Mouse (Mus musculus) neural tube, postnatal 0 days (tissue): ENCODE results near the gene Prkcsh. TPM values are rescaled to one million over a fixed set of nuclear protein-coding genes. Genes with fewer than 3 reads are reported as not detected.

Experiments
- polyA plus RNA-seq: library from polyadenylated mRNA; unstranded; fragments of >200 nt; fragmentation: Nextera tagmentation; extraction: Ambion mirVana; gene quantifications from 2 replicates; pipeline ENCODE4 v1.2.1, GENCODE M21; 2015

Gene Prkcsh
- polyA plus RNA-seq = 70.2 and 80.7 TPM in 2 replicates

DNA sequence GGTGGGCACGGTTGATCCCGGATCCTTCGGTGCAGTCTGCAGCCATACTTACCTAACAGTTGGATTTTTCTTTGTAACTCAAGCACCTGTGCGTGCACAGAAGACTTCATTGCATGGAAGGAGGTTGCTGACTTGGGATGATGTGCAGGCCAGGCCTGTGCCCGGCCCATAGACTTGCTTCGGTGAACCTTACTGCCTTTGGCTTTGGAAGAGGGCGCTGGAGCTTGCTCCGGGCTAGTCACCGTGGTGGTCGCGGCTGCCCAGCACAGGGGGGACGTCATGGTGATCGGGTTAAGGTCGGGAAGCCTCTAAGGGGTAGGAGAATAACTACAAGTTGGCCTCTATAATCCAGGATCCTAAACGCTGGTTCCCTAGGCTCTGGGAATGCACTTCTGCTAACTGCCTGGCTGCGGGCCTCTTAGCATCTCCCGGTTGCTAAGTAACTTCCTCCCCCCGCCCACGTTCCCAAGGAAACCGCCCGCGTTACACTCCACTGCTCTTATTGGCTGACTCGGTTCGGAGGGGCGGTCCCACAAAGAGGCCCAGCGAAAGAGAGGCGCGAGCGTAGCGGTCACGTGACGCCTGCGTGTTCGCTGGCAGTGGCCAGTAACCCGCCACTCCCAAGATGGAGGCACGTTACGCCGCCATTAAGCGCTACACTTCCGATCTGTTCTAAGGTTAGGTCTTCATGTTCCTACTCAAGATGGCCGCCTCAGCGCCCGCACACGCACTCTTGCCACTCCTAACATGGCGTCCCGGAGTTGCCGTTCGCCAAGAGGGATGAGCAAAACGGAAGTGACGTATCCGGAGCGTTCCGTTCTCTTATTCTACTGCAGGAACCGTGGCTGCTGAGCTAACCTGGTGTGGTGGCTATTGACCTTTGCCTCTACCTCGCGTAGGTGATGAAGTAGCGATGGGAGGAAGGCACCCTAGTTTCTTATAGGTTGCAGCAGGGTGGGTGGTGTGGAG lies at the start of gene Prkcsh, which contains the start of gene Ccdc151:
Gene Prkcsh, plus strand, starts transcription at position 613 of the 969 bp plus-strand sequence.
Gene Ccdc151, minus strand, starts transcription at position 441 of the 969 bp plus-strand sequence.

GRCm38 (mm10) chr9:21955570-21956281 lies 46.9 kb upstream of the Prkcsh start, which contains the start of gene Swsap1:
Gene Swsap1, plus strand, starts transcription at chr9:21955755.

GRCm38 (mm10) chr9:21963417-21963816 lies 39.2 kb upstream of the Prkcsh start, which contains the start of gene Epor:
Gene Epor, minus strand, starts transcription at chr9:21963506.

GRCm38 (mm10) chr9:21989230-21990110 lies 13.1 kb upstream of the Prkcsh start, which contains the start of gene Rgl3:
Gene Rgl3, minus strand, starts transcription at chr9:21989446.

DNA sequence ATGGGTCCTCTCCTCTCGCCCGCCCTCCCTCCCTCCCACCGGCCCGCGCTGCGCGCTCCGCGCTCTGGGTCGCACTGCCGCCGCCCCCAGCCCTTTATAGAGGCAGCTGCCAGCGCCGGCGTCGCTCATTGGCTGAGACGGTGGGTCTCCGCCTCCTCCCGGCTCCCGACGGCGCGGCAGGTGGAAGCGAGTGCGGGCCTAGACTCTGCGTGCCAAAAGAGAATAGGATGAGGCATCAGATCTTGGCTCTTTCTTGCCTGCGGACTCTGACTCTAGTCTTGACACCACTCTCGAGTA lies 49.3 kb downstream of the Prkcsh start, which contains the start of gene Elavl3:
Gene Elavl3, minus strand, starts transcription at position 66 of the 297 bp plus-strand sequence.

Other genes with a start within 250 kb of the Prkcsh start
- 11.5 and 14.8 TPM in 2 replicates for gene Spc24, start 242.5 kb upstream of the Prkcsh start, polyA plus RNA-seq
- 3.9 and 4.1 TPM in 2 replicates for gene Kank2, start 204.1 kb upstream of the Prkcsh start, polyA plus RNA-seq
- 0.83 and 0.90 TPM in 2 replicates for gene Angptl8, start 167.3 kb upstream of the Prkcsh start, polyA plus RNA-seq
- gene Dock6, start 150.2 kb upstream of the Prkcsh start, polyA plus RNA-seq = 13.8 and 14.4 TPM in 2 replicates
- gene Rab3d, start 84.6 kb upstream of the Prkcsh start, polyA plus RNA-seq = 20.0 and 20.9 TPM in 2 replicates
- gene Ccdc159, start 75.3 kb upstream of the Prkcsh start, polyA plus RNA-seq = 4.5 and 6.7 TPM in 2 replicates
- gene Tmem205, start 75.2 kb upstream of the Prkcsh start, polyA plus RNA-seq = 65.2 and 67.6 TPM in 2 replicates
- gene Plppr2, start 65.8 kb upstream of the Prkcsh start, polyA plus RNA-seq = 103 and 112 TPM in 2 replicates
- 7.8 and 8.5 TPM in 2 replicates for gene Swsap1, start 47.1 kb upstream of the Prkcsh start, polyA plus RNA-seq
- 1.4 and 1.6 TPM in 2 replicates for gene Epor, start 39.3 kb upstream of the Prkcsh start, polyA plus RNA-seq
- gene Rgl3, start 13.4 kb upstream of the Prkcsh start, polyA plus RNA-seq = 2.9 and 3.0 TPM in 2 replicates
- 3.5 and 4.1 TPM in 2 replicates for gene Ccdc151, start 172 bp upstream of the Prkcsh start, polyA plus RNA-seq
- gene Elavl3, start 49.2 kb downstream of the Prkcsh start, polyA plus RNA-seq = 66.7 and 78.4 TPM in 2 replicates
- not detected in 2 replicates for gene Gm49318, start 68.5 kb downstream of the Prkcsh start, polyA plus RNA-seq
- gene Zfp653, start 68.6 kb downstream of the Prkcsh start, polyA plus RNA-seq = 12.5 and 14.7 TPM in 2 replicates
- gene Ecsit, start 82.6 kb downstream of the Prkcsh start, polyA plus RNA-seq = 61.0 and 63.4 TPM in 2 replicates
- 0.65 and 0.96 TPM in 2 replicates for gene Cnn1, start 96.4 kb downstream of the Prkcsh start, polyA plus RNA-seq
- 187 and 193 TPM in 2 replicates for gene Elof1, start 114.4 kb downstream of the Prkcsh start, polyA plus RNA-seq
- 4.5 and 13.7 TPM in 2 replicates for gene Acp5, start 132.9 kb downstream of the Prkcsh start, polyA plus RNA-seq
- gene Pigyl, start 154.0 kb downstream of the Prkcsh start, polyA plus RNA-seq = 109 and 121 TPM in 2 replicates
- gene Zfp872, start 185.3 kb downstream of the Prkcsh start, polyA plus RNA-seq = 0.27 and 0.32 TPM in 2 replicates
- gene Zfp809, start 222.9 kb downstream of the Prkcsh start, polyA plus RNA-seq = 9.5 and 12.0 TPM in 2 replicates